Mouse (Mus musculus): ENCODE results near the gene 0610010K14Rik.

DNA sequence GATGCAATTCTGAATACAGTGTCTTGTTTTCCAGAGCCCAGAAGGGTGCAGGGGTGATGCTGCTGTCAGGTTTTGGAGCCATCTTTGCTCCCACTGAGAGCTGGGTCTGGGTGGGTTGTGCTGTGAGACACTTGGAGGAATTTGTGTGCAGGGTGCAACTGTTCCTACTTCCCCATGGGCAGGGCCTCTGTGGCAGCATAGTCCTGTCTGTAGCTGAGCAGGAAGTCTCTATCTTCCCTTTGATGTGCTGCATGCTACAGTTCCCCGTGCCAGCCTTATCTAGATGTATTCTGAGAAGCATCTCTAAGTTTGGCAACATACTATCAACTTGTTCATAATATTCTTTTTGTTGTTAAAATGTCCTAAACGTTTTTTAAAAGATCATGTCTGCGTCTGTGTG lies 27.5 kb upstream of the 0610010K14Rik start:
- TF ChIP-seq CTCF (IDR thresholded peaks at IDR 0.05; ENCODE audit: low read depth, low read length) (no peak), POLR2A (IDR thresholded peaks at IDR 0.05; ENCODE audit: extremely low read depth, insufficient read depth, low read length) (no peak)

Data from liver, adult 2 months (tissue).